Mouse (Mus musculus): ENCODE data around the gene Entr1. TPM values are rescaled to one million over a fixed set of nuclear protein-coding genes. Genes with fewer than 3 reads are reported as not detected.
A peak's percentile ranks its signal among the peaks of the same experiment; 100 is the strongest.

Entr1 gene
- polyA plus RNA-seq, 1 experiment: not detected

DNA sequence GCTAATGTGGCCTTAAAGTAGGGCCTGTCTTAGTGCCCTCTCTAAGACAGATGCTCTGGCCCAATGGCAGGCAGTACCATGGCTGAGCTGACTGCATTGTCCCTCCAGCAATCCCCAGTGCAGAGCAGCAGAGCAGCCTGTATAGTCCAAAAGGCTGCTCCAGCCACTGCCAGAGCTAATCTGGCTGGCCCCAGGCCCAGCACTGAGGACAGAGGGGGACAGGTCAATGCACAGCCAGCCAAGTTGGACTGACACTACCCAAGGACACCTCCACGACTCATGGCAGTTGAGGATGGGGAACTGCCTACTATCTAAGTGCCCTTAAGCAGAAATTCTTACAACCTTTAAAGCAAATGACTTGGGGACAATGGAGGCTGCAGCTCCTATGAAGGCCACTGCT lies 20.5 kb downstream of the Entr1 start:
- Histone ChIP-seq H3K4me1 (ENCODE audit: control insufficient read depth, insufficient read depth, low read length) (no peaks in the 10 kb centered on the region), H3K27ac (ENCODE audit: insufficient read depth, low read depth, low read length) (no peak overlapping the region), H3K4me3 (ENCODE audit: insufficient read depth, low read depth, low read length) (no peak overlapping the region)
- WGBS: 75% methylated on average over 1 of the region's 1 CpGs
- TF ChIP-seq POLR2A (IDR thresholded peaks at IDR 0.05; ENCODE audit: insufficient read depth, low read depth, low read length) (no peak), CTCF (IDR thresholded peaks at IDR 0.05; ENCODE audit: insufficient read depth, low read depth, low read length) (no peak)

DNA sequence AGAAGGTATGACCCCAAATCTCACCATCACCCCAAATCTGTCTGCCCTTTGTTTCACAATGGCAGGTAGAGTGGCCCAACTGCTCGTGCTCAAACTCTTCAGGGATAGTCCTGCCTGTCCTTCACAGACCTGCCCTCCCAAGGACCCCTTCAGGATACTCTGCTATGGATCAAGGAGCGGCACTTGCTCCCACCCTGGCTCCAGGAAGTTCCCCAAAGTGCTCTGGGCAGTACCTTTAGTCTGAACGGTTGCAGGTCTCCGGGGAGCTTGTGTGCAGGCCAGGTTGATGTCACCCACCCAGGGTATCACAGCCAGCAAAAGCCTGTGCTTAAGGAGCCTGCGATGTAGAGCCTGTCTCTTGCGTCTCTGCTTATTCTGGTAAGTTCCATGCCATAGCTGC lies 21.2 kb downstream of the Entr1 start:
- 94% methylated on average over 6 of the region's 6 CpGs for WGBS
- no peak overlapping the region for H3K4me3 ChIP-seq (ENCODE audit: insufficient read depth, low read depth, low read length)
- no peaks in the 10 kb centered on the region for H3K4me1 ChIP-seq (ENCODE audit: control insufficient read depth, insufficient read depth, low read length)
- TF ChIP-seq POLR2A (IDR thresholded peaks at IDR 0.05; ENCODE audit: insufficient read depth, low read depth, low read length): no peak
- TF ChIP-seq CTCF (IDR thresholded peaks at IDR 0.05; ENCODE audit: insufficient read depth, low read depth, low read length): no peak
- H3K27ac ChIP-seq (ENCODE audit: insufficient read depth, low read depth, low read length): no peak overlapping the region

DNA sequence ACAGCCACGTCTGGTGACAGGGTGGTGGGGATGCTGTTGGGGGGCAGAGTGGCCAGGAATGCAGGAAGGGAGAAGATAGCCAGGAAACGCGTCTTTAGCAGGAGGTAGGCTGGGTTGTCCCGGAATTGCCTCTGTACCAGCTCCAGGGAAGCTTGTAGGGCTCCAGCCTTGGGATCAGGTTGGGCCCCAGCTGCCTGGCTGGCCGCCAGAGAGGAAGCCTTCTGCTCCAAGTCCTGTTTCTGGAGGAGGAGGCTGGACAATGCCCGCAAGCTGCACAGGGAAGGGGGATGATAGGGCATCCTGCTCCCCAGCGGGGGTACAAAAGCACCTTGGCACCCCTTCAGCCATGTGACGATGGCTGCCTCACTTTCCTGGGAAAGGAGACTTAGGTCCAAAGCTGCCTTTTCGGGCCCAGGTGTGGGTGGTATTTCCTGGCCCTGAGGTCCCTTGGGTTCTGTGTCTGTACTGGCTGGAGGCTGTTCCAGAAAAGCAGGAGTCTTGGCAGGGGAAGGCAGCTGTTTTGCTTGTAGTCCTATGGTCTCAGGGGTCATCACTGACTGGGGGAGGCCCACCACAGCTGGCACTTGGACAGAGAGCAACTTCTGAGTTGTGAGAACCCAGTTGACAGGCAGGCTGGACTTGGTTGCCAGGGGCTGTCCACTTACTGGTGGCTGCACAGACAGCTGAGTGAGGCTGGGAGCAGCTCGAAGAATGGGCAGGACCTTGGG lies 24.2 kb downstream of the Entr1 start:
- Histone ChIP-seq H3K4me1 (ENCODE audit: control insufficient read depth, insufficient read depth, low read length) (peaks cover 6% of the 10 kb centered on the region), H3K4me3 (ENCODE audit: insufficient read depth, low read depth, low read length) (no peak overlapping the region), H3K27ac (ENCODE audit: insufficient read depth, low read depth, low read length) (no peak overlapping the region)
- no peak for TF ChIP-seq POLR2A (IDR thresholded peaks at IDR 0.05; ENCODE audit: insufficient read depth, low read depth, low read length)
- no peak for TF ChIP-seq CTCF (IDR thresholded peaks at IDR 0.05; ENCODE audit: insufficient read depth, low read depth, low read length)
- WGBS: 54% methylated on average over 10 of the region's 10 CpGs

DNA sequence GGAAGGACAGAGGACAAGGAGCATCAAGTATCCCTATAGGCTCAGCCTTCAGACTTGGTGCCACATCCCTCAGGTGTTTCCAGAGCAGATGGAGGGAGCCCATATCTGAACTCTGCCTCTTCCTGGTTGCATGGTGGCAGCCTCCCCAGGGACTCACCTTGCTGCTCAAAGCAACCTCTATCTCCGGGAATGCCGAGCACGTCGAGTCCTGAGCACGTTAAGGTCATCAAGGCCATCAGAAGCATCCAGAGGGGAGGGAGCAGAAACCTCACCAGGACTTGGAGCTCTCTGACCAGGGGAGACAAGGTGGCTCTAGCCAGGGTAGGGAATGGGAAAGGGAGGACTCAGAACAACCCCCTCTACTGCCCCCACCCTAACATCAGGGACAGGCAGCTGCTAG lies 25.6 kb downstream of the Entr1 start:
- H3K4me3 ChIP-seq (ENCODE audit: insufficient read depth, low read depth, low read length): no peak overlapping the region
- TF ChIP-seq POLR2A (IDR thresholded peaks at IDR 0.05; ENCODE audit: insufficient read depth, low read depth, low read length): no peak
- TF ChIP-seq CTCF (IDR thresholded peaks at IDR 0.05; ENCODE audit: insufficient read depth, low read depth, low read length): no peak
- 91% methylated on average over 5 of the region's 5 CpGs for WGBS

DNA sequence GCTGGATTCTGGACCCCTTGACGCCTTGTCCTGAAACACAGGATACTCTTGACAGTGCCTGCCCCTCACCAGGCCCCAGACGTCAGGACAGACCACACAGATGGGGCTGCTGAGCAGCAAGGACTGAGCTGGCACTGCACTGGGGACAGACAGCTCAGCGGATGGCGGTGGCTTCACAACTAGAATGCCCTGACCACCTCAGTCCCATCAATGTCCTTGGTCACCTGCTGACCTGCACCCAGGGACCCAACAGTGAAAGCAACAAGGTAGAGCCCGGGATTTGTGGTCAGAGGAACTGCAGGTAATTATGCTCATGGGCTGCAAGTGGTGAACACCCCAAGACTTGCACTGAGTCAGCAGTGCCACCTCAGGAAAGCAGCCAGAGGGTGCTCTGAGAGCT lies 26.1 kb downstream of the Entr1 start:
- H3K4me1 ChIP-seq (ENCODE audit: control insufficient read depth, insufficient read depth, low read length): peaks cover 24% of the 10 kb centered on the region
- WGBS: 85% methylated on average over 5 of the region's 5 CpGs
- H3K4me3 ChIP-seq (ENCODE audit: insufficient read depth, low read depth, low read length): no peak overlapping the region
- TF ChIP-seq POLR2A (IDR thresholded peaks at IDR 0.05; ENCODE audit: insufficient read depth, low read depth, low read length) (no peak), CTCF (IDR thresholded peaks at IDR 0.05; ENCODE audit: insufficient read depth, low read depth, low read length) (no peak)
- no peak overlapping the region for H3K27ac ChIP-seq (ENCODE audit: insufficient read depth, low read depth, low read length)

More for the DNA sequence above, 25.6 kb downstream of the Entr1 start:
- Histone ChIP-seq H3K27ac (ENCODE audit: insufficient read depth, low read depth, low read length) (no peak overlapping the region), H3K4me1 (ENCODE audit: control insufficient read depth, insufficient read depth, low read length) (peaks cover 20% of the 10 kb centered on the region)

DNA sequence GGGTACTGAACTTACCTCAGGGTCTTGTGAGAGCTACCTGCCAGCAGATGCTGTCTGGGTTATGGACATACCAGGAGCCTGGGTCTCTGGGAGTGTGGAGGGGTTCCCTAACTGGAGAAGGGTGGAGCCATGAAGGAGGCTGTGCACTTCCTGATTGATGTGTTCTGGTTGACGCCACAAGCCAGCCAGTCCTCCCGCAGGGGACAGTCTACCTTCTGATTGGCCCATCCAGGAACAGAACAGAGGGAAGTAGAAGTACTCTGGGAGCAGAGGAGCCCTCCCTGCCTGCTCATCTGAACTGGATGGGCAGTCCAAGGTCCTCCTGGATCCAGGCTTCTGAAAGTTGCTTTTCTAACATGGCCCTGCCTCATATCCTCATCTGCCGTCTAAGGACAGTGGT lies 28.3 kb downstream of the Entr1 start, which contains the start of gene Card9:
TSS of gene Card9 (minus strand) at position 147 of the 400 bp plus-strand sequence.
- Histone ChIP-seq H3K27ac (ENCODE audit: insufficient read depth, low read depth, low read length) (peak within 1 kb of the TSS; percentile 22), H3K4me3 (ENCODE audit: insufficient read depth, low read depth, low read length) (no peak within 1 kb of the TSS), H3K4me1 (ENCODE audit: control insufficient read depth, insufficient read depth, low read length) (peaks cover 39% of the 10 kb centered on the region)
- 74% methylated on average over 3 of the region's 3 CpGs for WGBS
- no peak for TF ChIP-seq POLR2A (IDR thresholded peaks at IDR 0.05; ENCODE audit: insufficient read depth, low read depth, low read length)
- TF ChIP-seq CTCF (IDR thresholded peaks at IDR 0.05; ENCODE audit: insufficient read depth, low read depth, low read length): no peak

DNA sequence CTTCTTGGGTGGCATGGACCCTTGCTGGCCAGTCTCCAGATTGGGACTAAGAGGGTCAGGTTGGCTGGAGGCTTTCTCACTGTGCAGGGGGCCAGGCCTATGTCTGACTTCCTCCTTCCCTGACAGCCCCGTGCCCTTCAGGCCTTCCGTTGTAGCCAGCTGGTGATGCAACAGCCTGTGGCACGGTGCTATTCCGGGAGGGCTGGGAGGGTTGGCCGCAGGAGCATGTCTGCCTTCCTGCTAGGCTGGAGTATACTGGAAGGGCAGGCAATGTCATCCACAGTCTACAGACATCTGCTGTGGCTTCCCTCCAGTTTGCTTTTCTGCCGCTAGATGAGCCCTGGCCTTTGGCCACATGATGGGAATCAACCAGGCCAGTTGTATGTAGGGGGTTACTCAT lies 29.1 kb downstream of the Entr1 start:
- WGBS: 49% methylated on average over 6 of the region's 6 CpGs
- TF ChIP-seq POLR2A (IDR thresholded peaks at IDR 0.05; ENCODE audit: insufficient read depth, low read depth, low read length): no peak
- TF ChIP-seq CTCF (IDR thresholded peaks at IDR 0.05; ENCODE audit: insufficient read depth, low read depth, low read length): no peak
- Histone ChIP-seq H3K4me1 (ENCODE audit: control insufficient read depth, insufficient read depth, low read length) (peaks cover 44% of the 10 kb centered on the region), H3K4me3 (ENCODE audit: insufficient read depth, low read depth, low read length) (no peak overlapping the region), H3K27ac (ENCODE audit: insufficient read depth, low read depth, low read length) (peak overlapping the region; percentile 22)

DNA sequence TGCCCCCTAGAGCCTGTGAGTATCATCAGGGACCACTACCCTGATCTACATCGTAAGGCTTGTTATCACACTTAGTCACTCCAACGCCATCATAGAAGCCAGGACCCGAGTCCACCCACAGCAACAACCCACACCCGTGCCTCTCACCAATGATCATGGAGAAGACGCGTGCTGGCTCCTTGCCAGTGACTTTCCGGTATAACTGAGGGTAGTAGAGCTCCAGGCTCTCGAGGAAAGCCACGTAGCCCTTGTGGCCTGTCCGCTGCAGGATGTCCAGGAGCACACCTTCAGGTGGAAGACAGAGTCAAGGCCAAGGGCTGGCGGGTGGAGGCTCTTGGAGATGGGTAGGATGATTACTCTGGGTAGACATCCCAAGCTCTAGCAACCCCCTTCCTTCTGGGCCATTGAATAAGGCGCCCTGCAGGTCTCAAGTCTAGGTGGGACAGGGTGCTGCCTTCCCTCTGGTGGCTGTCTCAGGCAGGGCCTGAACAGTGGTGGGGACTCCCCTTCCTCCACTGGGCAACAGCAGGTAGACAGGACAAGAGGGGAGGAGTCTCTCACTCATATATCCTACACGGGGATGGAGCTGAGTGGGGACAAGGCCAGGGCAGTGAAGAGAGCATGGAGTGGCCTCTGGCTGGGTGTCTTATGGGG lies 30.3 kb downstream of the Entr1 start:
- TF ChIP-seq POLR2A (IDR thresholded peaks at IDR 0.05; ENCODE audit: insufficient read depth, low read depth, low read length) (no peak), CTCF (IDR thresholded peaks at IDR 0.05; ENCODE audit: insufficient read depth, low read depth, low read length) (no peak)
- Histone ChIP-seq H3K4me1 (ENCODE audit: control insufficient read depth, insufficient read depth, low read length) (peaks cover 55% of the 10 kb centered on the region), H3K27ac (ENCODE audit: insufficient read depth, low read depth, low read length) (no peak overlapping the region), H3K4me3 (ENCODE audit: insufficient read depth, low read depth, low read length) (no peak overlapping the region)
- 68% methylated on average over 13 of the region's 13 CpGs for WGBS

DNA sequence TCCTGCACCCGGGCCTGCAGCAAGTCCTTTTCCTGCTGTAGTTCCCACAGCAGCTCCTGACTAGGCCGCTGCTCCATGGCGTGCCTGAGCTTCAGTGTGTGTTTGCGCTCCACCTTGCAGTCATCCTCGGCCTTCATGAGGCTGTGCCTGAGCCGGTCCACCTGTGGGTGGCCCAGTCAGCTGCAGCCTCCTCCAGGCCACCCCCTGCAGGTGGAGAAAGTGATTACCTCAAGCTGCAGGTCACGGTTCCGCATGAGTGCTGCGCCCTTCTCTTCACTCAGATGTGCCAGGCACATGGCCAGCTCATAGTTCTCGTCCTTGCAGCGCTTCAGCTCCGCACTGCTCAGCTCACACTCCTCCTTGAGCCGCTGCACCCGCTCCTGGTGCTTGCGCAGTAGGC lies 31.6 kb downstream of the Entr1 start:
- 47% methylated on average over 15 of the region's 15 CpGs for WGBS
- H3K27ac ChIP-seq (ENCODE audit: insufficient read depth, low read depth, low read length): no peak overlapping the region
- TF ChIP-seq CTCF (IDR thresholded peaks at IDR 0.05; ENCODE audit: insufficient read depth, low read depth, low read length) (no peak), POLR2A (IDR thresholded peaks at IDR 0.05; ENCODE audit: insufficient read depth, low read depth, low read length) (no peak)

More for the DNA sequence above, 31.6 kb downstream of the Entr1 start:
- Histone ChIP-seq H3K4me1 (ENCODE audit: control insufficient read depth, insufficient read depth, low read length) (peaks cover 60% of the 10 kb centered on the region), H3K4me3 (ENCODE audit: insufficient read depth, low read depth, low read length) (no peak overlapping the region)

All from olfactory bulb, adult 2 months (tissue).